Mouse (Mus musculus): ENCODE measurements around the gene Aadacl3. TPM values are rescaled to one million over a fixed set of nuclear protein-coding genes. Genes with fewer than 3 reads are reported as not detected.

Aadacl3 gene
- total RNA-seq (2022) = not detected

- no peak for DNase-seq (ENCODE audit: low spot score in 2 of 2)
These were observed at the start of gene Aadacl3 for GRCm38 (mm10) chr4:144463656-144464055. TSS of gene Aadacl3 (minus strand) at chr4:144463756.

GRCm38 (mm10) chr4:144506518-144506917, 43.0 kb upstream of the Aadacl3 start:
- no peak for DNase-seq (ENCODE audit: low spot score in 2 of 2)

DNA sequence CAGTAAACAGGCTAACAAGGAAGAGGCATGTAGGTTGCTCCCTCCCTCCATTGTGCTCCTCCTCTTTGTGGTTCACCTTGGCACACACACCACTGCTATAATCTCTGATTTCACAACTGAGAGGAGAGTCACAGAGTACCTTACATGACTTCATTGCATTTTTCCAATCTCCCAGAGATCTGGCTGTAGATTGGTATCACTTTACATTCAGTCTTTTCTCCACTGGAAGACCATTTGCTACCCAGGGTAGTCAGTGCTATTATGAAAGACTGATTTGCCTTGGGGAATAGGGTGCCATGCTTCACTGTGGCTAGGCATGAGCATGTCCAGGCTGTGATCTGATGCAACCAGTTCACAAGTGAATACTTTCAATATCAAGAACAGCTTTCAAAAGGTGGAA, 29.8 kb upstream of the Aadacl3 start:
- no peak for DNase-seq (ENCODE audit: low spot score in 2 of 2)

- DNase-seq (ENCODE audit: low spot score in 2 of 2) = no peak
These were observed 4.5 kb upstream of the Aadacl3 start for GRCm38 (mm10) chr4:144468091-144468490.

GRCm38 (mm10) chr4:144465206-144465605, 1.6 kb upstream of the Aadacl3 start:
- no peak for DNase-seq (ENCODE audit: low spot score in 2 of 2)

GRCm38 (mm10) chr4:144453217-144453616, 10.3 kb downstream of the Aadacl3 start, which contains the start of gene Gm9944:
TSS of gene Gm9944 (minus strand) at chr4:144453317.
- no peak for DNase-seq (ENCODE audit: low spot score in 2 of 2)

GRCm38 (mm10) chr4:144448546-144448945, 15.0 kb downstream of the Aadacl3 start:
- DNase-seq (ENCODE audit: low spot score in 2 of 2) = no peak

DNA sequence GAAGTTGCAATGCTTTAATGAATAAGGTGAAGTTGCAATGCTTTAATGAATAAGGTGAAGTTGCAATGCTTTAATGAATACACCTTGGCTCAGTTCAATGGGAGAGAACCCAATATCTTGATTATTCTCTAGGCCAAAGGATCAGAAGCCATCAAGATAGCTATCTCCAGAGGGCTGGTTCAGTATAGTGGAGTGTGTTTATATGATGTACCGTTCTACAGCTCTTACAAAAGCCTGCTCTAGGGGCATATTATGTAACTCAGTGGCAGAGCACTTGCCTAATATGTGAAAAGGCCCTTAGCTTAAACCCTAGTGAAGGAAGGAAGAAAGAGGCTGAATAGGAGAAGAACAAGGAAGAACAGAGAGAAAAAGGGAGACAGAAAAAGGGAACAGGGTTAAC, 22.0 kb downstream of the Aadacl3 start:
- DNase-seq (ENCODE audit: low spot score in 2 of 2) = no peak

DNA sequence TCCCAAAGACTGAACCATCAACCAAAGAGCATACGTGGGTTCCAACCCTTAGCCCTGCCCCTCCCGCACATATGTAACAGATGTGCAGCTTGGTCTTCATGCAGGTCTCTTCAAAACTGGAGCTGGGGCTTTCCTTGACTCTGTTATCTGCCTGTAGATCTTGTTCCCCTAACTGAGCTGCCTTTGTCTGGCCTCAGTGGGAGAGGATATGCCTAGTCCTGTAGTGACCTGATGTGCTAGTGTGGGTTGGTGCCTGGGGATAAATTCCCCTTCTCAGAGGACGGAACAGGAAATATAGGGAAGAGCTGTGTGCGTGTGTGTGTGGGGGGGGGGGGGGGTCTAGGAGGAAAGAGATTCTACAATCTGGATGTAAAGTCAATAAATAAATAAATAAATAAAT, 22.5 kb downstream of the Aadacl3 start:
- DNase-seq (ENCODE audit: low spot score in 2 of 2) = no peak

GRCm38 (mm10) chr4:144438672-144439071, 24.9 kb downstream of the Aadacl3 start, which contains the start of gene 1700012P22Rik:
TSS of gene 1700012P22Rik (minus strand) at chr4:144438772.
- no peak for DNase-seq (ENCODE audit: low spot score in 2 of 2)

GRCm38 (mm10) chr4:144433216-144433615, 30.3 kb downstream of the Aadacl3 start:
- DNase-seq (ENCODE audit: low spot score in 2 of 2) = no peak

GRCm38 (mm10) chr4:144430723-144431122, 32.8 kb downstream of the Aadacl3 start:
- no peak for DNase-seq (ENCODE audit: low spot score in 2 of 2)

GRCm38 (mm10) chr4:144428868-144429267, 34.7 kb downstream of the Aadacl3 start:
- no peak for DNase-seq (ENCODE audit: low spot score in 2 of 2)

DNA sequence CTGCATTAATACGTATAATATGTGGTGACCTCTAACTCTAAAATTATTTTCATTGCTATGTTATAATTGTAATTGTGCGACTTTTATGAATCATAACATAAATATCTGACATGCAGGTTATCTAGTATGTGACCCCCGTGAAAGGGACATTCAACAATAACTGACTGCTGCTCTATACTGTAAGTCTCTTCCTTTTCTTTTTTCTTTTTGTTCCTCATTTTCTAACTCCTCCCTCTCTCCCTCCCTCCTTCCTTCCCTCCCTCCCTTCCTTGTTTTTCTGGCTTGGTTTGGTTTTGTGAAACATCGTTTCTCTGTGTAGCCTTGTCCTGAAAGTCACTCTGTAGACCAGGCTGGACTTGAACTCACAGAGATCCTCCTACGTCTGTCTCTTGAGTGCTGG, 39.0 kb downstream of the Aadacl3 start:
- no peak for DNase-seq (ENCODE audit: low spot score in 2 of 2)

DNA sequence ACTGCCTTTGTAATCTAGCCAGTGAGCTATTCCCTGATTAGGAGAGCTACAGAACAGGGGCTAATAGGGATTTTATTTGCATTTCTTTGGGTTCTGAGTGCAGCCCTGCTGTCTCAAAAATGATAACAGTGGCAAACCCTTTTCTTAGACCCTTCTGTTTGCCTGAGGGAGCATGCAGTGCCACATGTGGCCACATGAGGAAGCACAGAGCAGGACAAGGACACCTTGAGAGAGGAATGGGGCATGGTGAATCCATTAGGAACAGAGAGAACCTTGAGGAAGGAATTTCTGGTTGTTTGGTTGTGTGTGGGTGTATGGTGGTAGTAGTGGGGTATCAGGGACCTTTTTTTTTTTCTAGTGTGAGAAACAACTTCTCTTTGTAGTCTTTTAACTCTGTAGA, 42.9 kb downstream of the Aadacl3 start:
- no peak for DNase-seq (ENCODE audit: low spot score in 2 of 2)

DNA sequence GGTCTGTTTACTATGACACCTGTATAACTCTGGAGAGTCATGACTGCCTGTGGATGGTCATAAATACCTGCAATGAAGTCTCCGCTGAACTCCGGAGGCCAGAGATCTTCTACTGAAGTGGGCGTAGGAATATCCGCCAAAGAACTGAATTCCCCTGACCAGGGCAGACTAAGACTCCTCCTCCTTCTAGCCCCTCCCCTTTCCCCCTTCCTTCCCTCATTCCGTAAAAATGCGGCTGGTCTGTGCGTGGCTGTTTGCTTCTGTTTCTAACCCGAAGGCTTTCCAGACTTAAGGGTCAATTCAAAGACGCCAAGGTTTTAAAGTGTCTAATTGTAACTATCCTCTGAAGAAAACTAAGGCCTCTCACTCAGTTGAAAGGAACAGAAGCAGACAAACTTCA, 55.3 kb downstream of the Aadacl3 start, which contains the start of gene Pramef12:
Gene Pramef12 (minus strand): TSS at position 175 of the 400 bp plus-strand sequence.
- no peak for DNase-seq (ENCODE audit: low spot score in 2 of 2)

DNA sequence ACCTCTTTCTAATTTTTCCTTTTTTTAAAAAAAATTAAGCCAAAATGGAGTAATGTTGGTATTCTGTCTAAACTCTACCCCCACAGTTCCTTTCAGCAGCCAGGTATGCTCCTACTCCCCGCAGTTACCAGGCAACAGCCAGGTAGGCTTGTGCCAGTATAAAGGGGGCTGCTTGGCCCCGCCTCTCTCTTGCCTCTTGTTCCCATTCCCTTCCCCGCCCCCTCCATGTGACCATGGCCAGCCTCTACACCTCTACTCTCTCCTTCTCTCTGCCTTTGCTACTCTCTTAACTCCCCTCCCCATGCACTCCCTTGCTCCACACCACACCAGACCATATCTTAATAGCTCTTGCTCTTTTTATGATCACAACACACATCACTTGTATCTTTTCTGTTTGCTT, 57.3 kb downstream of the Aadacl3 start:
- DNase-seq (ENCODE audit: low spot score in 2 of 2) = no peak

DNA sequence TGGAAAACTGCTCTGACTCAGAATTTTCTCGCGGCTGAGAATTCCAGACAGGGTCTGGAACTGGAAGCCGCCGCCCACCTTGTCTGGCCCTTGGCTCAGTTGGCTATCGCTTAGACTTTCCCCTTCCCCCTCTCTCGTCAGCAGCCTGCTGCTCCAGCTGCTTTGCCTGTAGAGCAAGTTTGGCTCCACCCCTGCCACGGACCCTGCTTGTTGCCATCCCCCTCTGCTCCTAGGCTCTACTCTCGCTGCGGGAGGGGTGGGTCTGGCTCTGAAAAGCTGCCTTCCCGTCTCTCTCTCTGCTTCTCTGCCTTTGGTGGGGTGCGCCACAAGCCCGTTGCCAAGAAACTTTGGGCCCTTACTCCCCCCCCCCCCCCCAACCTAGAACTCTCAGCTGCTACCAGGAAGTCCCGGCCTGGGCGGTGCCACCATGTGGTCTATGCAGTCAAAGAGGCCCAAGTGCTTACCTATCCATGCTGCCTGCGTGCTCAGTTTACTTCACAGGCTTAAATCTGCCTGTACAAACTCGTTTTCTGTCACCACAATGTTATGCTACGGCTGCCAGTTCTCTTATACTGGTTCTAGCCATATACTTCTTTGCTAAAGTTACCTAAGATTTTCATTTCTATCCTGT, 59.0 kb downstream of the Aadacl3 start:
- no peak for DNase-seq (ENCODE audit: low spot score in 2 of 2)

Other genes with a start within 250 kb of the Aadacl3 start
- gene Pramel5, start 183.3 kb downstream of the Aadacl3 start, total RNA-seq (2022) = not detected
- not detected for gene Gm13128, start 133.5 kb downstream of the Aadacl3 start, total RNA-seq (2022)
- gene Gm13119, start 105.8 kb downstream of the Aadacl3 start, total RNA-seq (2022) = not detected
- gene Pramef20, start 85.8 kb downstream of the Aadacl3 start, total RNA-seq (2022) = not detected
- not detected for gene Pramef12, start 55.3 kb downstream of the Aadacl3 start, total RNA-seq (2022)
- gene 1700012P22Rik, start 25.0 kb downstream of the Aadacl3 start, total RNA-seq (2022) = not detected
- gene Gm9944, start 10.4 kb downstream of the Aadacl3 start, total RNA-seq (2022) = not detected
- not detected for gene 9430007A20Rik, start 56.1 kb upstream of the Aadacl3 start, total RNA-seq (2022)
- gene Gm13124, start 101.4 kb upstream of the Aadacl3 start, total RNA-seq (2022) = not detected
- gene Aadacl4, start 150.0 kb upstream of the Aadacl3 start, total RNA-seq (2022) = not detected
- gene Gm436, start 222.6 kb upstream of the Aadacl3 start, total RNA-seq (2022) = not detected